Mouse (Mus musculus): ENCODE measurements around the gene Large2. TPM values are rescaled to one million over a fixed set of nuclear protein-coding genes. Genes with fewer than 3 reads are reported as not detected.
A peak's percentile ranks its signal among the peaks of the same experiment; 100 is the strongest.

The Large2 gene
- total RNA-seq, 2 experiments from 2014 or later: 0.60 to 0.72 TPM

- intact Hi-C loops (cut with DNase I): no loop called here
- DNase-seq: peak; percentile 67
Measured at GRCm38 (mm10) chr2:92372767-92373436, 1.8 kb downstream of the Large2 start.

GRCm38 (mm10) chr2:92371971-92372690 lies 2.5 kb downstream of the Large2 start:
- DNase-seq: no peak
- intact Hi-C loops (cut with DNase I): no loop called here

DNA sequence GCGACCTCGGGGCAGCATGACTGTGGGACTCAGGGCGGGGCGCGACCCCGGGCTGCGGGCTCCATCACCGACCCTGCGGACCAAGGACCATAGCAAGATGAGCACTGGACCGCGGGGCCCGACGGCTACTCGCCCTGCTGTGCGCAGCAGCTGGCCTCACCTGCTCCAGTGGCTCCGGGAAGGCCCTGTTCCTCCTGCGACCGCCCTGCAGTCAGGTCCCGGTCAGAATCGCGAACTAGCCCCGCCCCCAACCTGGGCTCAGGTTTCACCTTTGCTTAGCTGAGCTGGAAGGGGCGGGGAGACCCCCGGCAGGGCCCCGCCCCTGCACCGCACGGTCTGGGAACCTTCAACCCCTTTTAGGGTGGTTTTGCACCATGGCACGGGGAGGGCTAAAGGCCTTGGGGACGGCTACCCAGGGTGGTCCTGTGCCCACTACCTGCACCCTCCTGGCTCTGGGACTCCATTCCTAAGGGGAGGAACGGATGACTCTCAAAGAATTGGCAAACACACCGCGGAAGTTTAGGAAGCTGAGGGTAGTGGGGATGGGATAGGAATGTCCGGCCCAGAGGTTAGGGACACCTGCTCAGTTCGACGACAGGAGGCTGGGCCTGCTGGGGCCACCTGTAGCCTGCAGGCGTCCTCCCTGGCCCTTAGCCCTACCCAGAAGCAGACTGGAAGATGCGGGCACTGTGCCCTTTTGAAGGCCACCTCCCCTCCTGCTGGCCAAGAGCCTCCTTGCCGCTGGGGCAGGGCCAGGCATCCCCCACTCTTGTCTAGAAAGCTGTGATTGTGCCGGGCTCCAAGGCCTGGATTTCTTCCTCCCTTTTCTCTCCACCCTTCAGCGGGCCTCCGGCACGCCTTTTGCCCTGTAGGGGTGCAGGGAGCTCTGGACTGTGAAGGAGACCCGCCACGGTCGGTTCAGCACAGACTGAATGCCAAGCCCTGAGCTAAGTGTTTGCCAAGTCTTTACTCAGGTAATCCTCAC lies 3.6 kb downstream of the Large2 start:
- peak; percentile 66 for DNase-seq
- intact Hi-C loops (cut with DNase I): no loop called here

DNA sequence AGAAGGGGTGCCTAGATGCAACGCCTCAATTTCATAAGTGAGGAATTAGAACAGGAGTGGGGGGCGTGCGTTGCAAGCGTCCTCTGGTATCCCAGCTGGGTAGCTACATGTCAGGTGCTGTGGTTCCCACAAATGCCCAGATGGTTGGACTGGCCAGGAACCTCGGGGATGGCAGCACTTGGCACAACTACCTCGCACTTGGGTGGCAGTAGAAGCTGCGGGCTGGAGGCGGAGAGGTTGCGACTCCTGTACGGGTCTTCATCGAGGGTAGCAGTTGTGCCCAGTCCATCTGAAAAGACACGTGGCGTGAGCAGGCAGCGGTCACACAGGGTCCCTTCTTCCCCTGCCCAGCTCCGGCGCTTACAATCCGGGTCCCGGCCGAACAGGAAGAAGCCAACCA lies 4.3 kb downstream of the Large2 start:
- intact Hi-C loops (cut with DNase I): no loop called here
- peak; percentile 37 for DNase-seq

GRCm38 (mm10) chr2:92367383-92368029 lies 7.2 kb downstream of the Large2 start:
- no peak for DNase-seq
- intact Hi-C loops (cut with DNase I): no loop called here

GRCm38 (mm10) chr2:92365568-92365967 lies 9.1 kb downstream of the Large2 start:
- DNase-seq: no peak
- intact Hi-C loops (cut with DNase I): no loop called here

GRCm38 (mm10) chr2:92364086-92364485 lies 10.6 kb downstream of the Large2 start:
- DNase-seq: no peak
- intact Hi-C loops (cut with DNase I): no loop called here

GRCm38 (mm10) chr2:92362571-92363228 lies 12.0 kb downstream of the Large2 start:
- intact Hi-C loops (cut with DNase I): no loop called here
- no peak for DNase-seq

DNA sequence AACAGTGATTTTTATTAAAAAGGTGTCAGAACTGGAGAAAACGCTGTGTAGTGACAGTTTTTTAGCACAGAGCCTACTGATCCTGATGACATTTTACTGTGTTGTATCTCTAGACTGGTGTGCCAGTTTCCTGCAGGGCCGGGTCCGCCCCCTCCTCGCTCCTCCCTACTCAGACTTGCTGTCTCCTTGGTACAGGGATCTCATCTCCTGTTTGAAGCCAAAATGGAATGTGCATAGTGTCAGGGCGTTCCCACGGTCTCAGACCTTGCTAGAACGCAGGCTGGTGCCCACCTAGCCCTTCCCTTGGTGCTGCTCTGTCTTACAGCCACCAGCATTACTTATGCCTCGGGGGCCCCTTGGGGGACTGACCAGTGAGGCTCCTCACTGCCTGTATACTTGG lies 12.9 kb downstream of the Large2 start:
- no peak for DNase-seq
- intact Hi-C loops (cut with DNase I): no loop called here

DNA sequence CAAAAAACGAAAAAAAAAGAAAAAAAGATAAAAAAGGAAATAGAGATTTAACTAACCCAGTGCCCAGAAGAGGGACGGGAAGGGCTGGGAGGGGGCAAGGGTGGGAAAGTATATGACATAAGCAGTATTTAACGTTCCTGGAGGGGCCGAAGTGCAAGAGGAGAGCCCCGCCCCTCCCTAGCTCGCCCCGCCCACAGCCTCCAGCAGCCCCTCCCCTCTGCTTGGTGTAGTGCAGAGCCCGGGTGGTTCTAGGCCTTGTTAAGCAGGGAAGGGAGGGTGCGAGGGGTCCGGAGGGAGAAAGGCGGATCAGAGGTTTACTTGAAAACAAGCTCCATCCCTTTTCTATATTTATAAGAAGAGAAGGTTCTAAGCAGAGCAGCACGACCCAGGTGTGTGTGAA lies 13.8 kb downstream of the Large2 start:
- intact Hi-C loops (cut with DNase I): no loop called here
- peak; percentile 45 for DNase-seq

- peak; percentile 69 for DNase-seq
- intact Hi-C loops (cut with DNase I): no loop called here
Measured at GRCm38 (mm10) chr2:92360186-92360823, 14.4 kb downstream of the Large2 start.

- intact Hi-C loops (cut with DNase I): no loop called here
- DNase-seq: no peak
Measured at GRCm38 (mm10) chr2:92359301-92359700, 15.4 kb downstream of the Large2 start.

DNA sequence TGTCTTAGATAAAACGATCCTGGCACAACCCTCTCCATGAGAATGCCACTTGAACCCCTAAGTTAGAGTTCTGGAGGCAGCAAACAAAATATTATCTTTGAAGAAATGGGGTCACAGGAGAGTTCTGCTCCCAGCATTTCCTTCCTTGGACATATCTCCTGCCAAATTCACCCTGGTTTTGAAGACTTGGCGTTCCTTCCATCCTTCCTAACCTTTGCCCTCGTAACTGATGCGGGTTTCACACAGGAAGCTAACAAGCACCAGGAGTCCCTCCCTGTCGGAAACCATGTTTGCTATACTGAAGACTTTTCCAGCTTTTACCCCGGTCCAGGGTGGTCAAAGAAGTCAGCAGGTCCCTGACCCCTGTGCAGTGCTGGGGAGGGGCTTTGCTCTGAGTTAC lies 20.4 kb downstream of the Large2 start:
- intact Hi-C loops (cut with DNase I): no loop called here
- DNase-seq: no peak

DNA sequence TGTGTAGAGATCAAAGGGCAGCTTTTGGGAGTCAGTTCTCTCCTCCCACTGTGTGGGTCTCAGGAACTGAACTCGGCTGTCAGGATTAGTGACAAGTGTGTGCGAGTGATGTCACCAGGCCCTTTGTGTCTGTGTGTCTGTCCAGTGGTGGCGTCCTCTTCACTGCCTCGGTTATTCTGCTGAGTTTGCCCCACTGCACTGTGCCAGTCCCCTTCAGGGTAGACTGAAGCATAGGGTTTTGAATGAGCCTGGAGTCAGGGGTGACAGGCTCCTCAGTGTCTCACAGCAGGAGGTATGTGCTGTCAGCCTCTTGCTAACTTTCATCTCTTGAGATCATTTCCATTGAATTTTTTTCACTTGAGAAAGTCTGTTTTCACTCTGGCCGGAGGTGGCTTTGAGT lies 21.3 kb downstream of the Large2 start:
- intact Hi-C loops (cut with DNase I): no loop called here
- DNase-seq: no peak

- intact Hi-C loops (cut with DNase I): no loop called here
- no peak for DNase-seq
Measured at GRCm38 (mm10) chr2:92350686-92351085, 24.0 kb downstream of the Large2 start.

- DNase-seq: no peak
- intact Hi-C loops (cut with DNase I): no loop called here
Measured at GRCm38 (mm10) chr2:92349589-92350425, 24.9 kb downstream of the Large2 start.

GRCm38 (mm10) chr2:92347191-92347590 lies 27.5 kb downstream of the Large2 start:
- no peak for DNase-seq
- intact Hi-C loops (cut with DNase I): no loop called here

GRCm38 (mm10) chr2:92342418-92342817 lies 32.3 kb downstream of the Large2 start:
- no peak for DNase-seq
- intact Hi-C loops (cut with DNase I): no loop called here

DNA sequence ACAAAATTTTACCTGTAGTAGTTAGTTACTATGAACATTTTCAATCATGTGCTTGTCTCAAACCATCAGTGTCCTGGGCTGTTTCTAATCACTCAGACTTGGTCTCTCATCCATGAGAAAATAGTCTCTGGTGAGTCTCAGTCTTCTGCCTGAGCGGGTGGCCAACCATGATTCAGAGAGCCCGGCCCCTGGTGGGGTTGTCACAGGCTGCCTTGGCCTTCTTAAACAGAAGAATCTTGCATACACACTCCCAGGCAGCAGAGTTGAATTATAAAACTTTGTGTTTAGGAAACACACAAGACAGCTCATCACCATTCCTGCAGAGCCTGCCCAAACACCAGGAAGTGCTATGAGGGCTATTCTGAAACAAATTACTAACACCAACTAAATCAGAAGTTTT lies 42.8 kb downstream of the Large2 start:
- intact Hi-C loops (cut with DNase I): loop anchor here (10.0 kb wide), 1 partner anchor 147 kb away; no protein-coding TSS in a partner anchor
- no peak for DNase-seq

All from left cerebral cortex, postnatal 4 days (tissue).